Mouse (Mus musculus): ENCODE data around the gene Raly. TPM values are rescaled to one million over a fixed set of nuclear protein-coding genes. Genes with fewer than 3 reads are reported as not detected.
A peak's percentile ranks its signal among the peaks of the same experiment; 100 is the strongest.

Raly gene
- polyA plus RNA-seq, 1 experiment from 2014 or later: 39.4 TPM

GRCm38 (mm10) chr2:154863672-154864071 lies 72.8 kb downstream of the Raly start:
- Histone ChIP-seq H3K4me2 (ENCODE audit: low read depth, low read length) (no peak overlapping the region), H3K27me3 (ENCODE audit: control insufficient read depth, insufficient read depth, low read length) (no peaks in the 10 kb centered on the region), H3K4me3 (replicated peaks; ENCODE audit: low read length) (no peak overlapping the region), H3K36me3 (ENCODE audit: control insufficient read depth, insufficient read depth, low read length) (peaks cover 8% of the 10 kb centered on the region; the same call in 1 of the 2 replicates), H3K9ac (ENCODE audit: low read length) (no peak overlapping the region), H3K9me3 (replicated peaks; ENCODE audit: control insufficient read depth, low read length) (no peaks in the 10 kb centered on the region), H3K4me1 (ENCODE audit: control insufficient read depth, insufficient read depth, low read length) (no peaks in the 10 kb centered on the region), H3K27ac (ENCODE audit: low read length) (no peak overlapping the region)
- no peak for ATAC-seq (ENCODE audit: insufficient read depth, low FRiP score)
- WGBS: 90% methylated on average over 13 of the region's 13 CpGs

GRCm38 (mm10) chr2:154865696-154866095 lies 74.8 kb downstream of the Raly start:
- WGBS: 63% methylated on average over 3 of the region's 3 CpGs
- Histone ChIP-seq H3K9ac (ENCODE audit: low read length) (no peak overlapping the region), H3K4me1 (ENCODE audit: control insufficient read depth, insufficient read depth, low read length) (no peaks in the 10 kb centered on the region), H3K4me3 (replicated peaks; ENCODE audit: low read length) (no peak overlapping the region), H3K27me3 (ENCODE audit: control insufficient read depth, insufficient read depth, low read length) (no peaks in the 10 kb centered on the region), H3K27ac (ENCODE audit: low read length) (no peak overlapping the region), H3K4me2 (ENCODE audit: low read depth, low read length) (no peak overlapping the region), H3K9me3 (replicated peaks; ENCODE audit: control insufficient read depth, low read length) (no peaks in the 10 kb centered on the region), H3K36me3 (ENCODE audit: control insufficient read depth, insufficient read depth, low read length) (peaks cover 21% of the 10 kb centered on the region; the same call in 1 of the 2 replicates)
- ATAC-seq (ENCODE audit: insufficient read depth, low FRiP score): no peak

GRCm38 (mm10) chr2:154868106-154868505 lies 77.2 kb downstream of the Raly start:
- Histone ChIP-seq H3K4me3 (replicated peaks; ENCODE audit: low read length) (no peak overlapping the region), H3K9me3 (replicated peaks; ENCODE audit: control insufficient read depth, low read length) (no peaks in the 10 kb centered on the region), H3K4me2 (ENCODE audit: low read depth, low read length) (no peak overlapping the region), H3K9ac (ENCODE audit: low read length) (no peak overlapping the region), H3K36me3 (ENCODE audit: control insufficient read depth, insufficient read depth, low read length) (peaks cover 21% of the 10 kb centered on the region; the same call in 1 of the 2 replicates), H3K27me3 (ENCODE audit: control insufficient read depth, insufficient read depth, low read length) (no peaks in the 10 kb centered on the region), H3K27ac (ENCODE audit: low read length) (no peak overlapping the region), H3K4me1 (ENCODE audit: control insufficient read depth, insufficient read depth, low read length) (no peaks in the 10 kb centered on the region)
- ATAC-seq (ENCODE audit: insufficient read depth, low FRiP score): no peak
- WGBS: 79% methylated on average over 1 of the region's 1 CpGs

- no peak overlapping the region for H3K9ac ChIP-seq (ENCODE audit: low read length)
- no peak overlapping the region for H3K27ac ChIP-seq (ENCODE audit: low read length)
- H3K9me3 ChIP-seq (replicated peaks; ENCODE audit: control insufficient read depth, low read length): no peaks in the 10 kb centered on the region
- no peak overlapping the region for H3K4me2 ChIP-seq (ENCODE audit: low read depth, low read length)
- peaks cover 21% of the 10 kb centered on the region; the same call in 1 of the 2 replicates for H3K36me3 ChIP-seq (ENCODE audit: control insufficient read depth, insufficient read depth, low read length)
- no peak for ATAC-seq (ENCODE audit: insufficient read depth, low FRiP score)
- no peaks in the 10 kb centered on the region for H3K4me1 ChIP-seq (ENCODE audit: control insufficient read depth, insufficient read depth, low read length)
- no peak overlapping the region for H3K4me3 ChIP-seq (replicated peaks; ENCODE audit: low read length)
- H3K27me3 ChIP-seq (ENCODE audit: control insufficient read depth, insufficient read depth, low read length): no peaks in the 10 kb centered on the region
Measured at GRCm38 (mm10) chr2:154869954-154870641, 79.2 kb downstream of the Raly start.

GRCm38 (mm10) chr2:154876621-154877020 lies 85.7 kb downstream of the Raly start:
- no peak overlapping the region for H3K9ac ChIP-seq (ENCODE audit: low read length)

GRCm38 (mm10) chr2:154891585-154891984 lies 100.7 kb downstream of the Raly start:
- peak overlapping the region; percentile 88 for H3K4me2 ChIP-seq (ENCODE audit: low read depth, low read length)
- peaks cover 4% of the 10 kb centered on the region; the same call in 1 of the 2 replicates for H3K36me3 ChIP-seq (ENCODE audit: control insufficient read depth, insufficient read depth, low read length)
- H3K9me3 ChIP-seq (replicated peaks; ENCODE audit: control insufficient read depth, low read length): no peaks in the 10 kb centered on the region
- no peak overlapping the region for H3K27ac ChIP-seq (ENCODE audit: low read length)
- peaks cover 8% of the 10 kb centered on the region; the same call in 1 of the 2 replicates for H3K4me1 ChIP-seq (ENCODE audit: control insufficient read depth, insufficient read depth, low read length)
- H3K27me3 ChIP-seq (ENCODE audit: control insufficient read depth, insufficient read depth, low read length): no peaks in the 10 kb centered on the region
- WGBS: 6% methylated on average over 2 of the region's 2 CpGs
- ATAC-seq (ENCODE audit: insufficient read depth, low FRiP score): no peak
- peak overlapping the region; percentile 99 for H3K4me3 ChIP-seq (replicated peaks; ENCODE audit: low read length)
- H3K9ac ChIP-seq (ENCODE audit: low read length): peak overlapping the region; percentile 99

More at GRCm38 (mm10) chr2:154876621-154877020, 85.7 kb downstream of the Raly start:
- no peaks in the 10 kb centered on the region for H3K27me3 ChIP-seq (ENCODE audit: control insufficient read depth, insufficient read depth, low read length)
- 78% methylated on average over 2 of the region's 2 CpGs for WGBS
- no peak overlapping the region for H3K4me2 ChIP-seq (ENCODE audit: low read depth, low read length)
- no peaks in the 10 kb centered on the region for H3K9me3 ChIP-seq (replicated peaks; ENCODE audit: control insufficient read depth, low read length)
- no peaks in the 10 kb centered on the region for H3K4me1 ChIP-seq (ENCODE audit: control insufficient read depth, insufficient read depth, low read length)
- H3K36me3 ChIP-seq (ENCODE audit: control insufficient read depth, insufficient read depth, low read length): peaks cover 9% of the 10 kb centered on the region; the same call in 1 of the 2 replicates
- no peak for ATAC-seq (ENCODE audit: insufficient read depth, low FRiP score)
- H3K4me3 ChIP-seq (replicated peaks; ENCODE audit: low read length): no peak overlapping the region
- H3K27ac ChIP-seq (ENCODE audit: low read length): no peak overlapping the region

GRCm38 (mm10) chr2:154892201-154893044 lies 101.5 kb downstream of the Raly start, which contains the start of gene Eif2s2:
TSS of gene Eif2s2 (minus strand) at chr2:154892935.
- WGBS: under 1% methylated on average over 75 of the region's 75 CpGs
- peaks cover 8% of the 10 kb centered on the region; the same call in 1 of the 2 replicates for H3K4me1 ChIP-seq (ENCODE audit: control insufficient read depth, insufficient read depth, low read length)
- H3K9me3 ChIP-seq (replicated peaks; ENCODE audit: control insufficient read depth, low read length): no peaks in the 10 kb centered on the region
- H3K4me2 ChIP-seq (ENCODE audit: low read depth, low read length): peak within 1 kb of the TSS; percentile 88
- H3K36me3 ChIP-seq (ENCODE audit: control insufficient read depth, insufficient read depth, low read length): no peaks in the 10 kb centered on the region
- H3K27ac ChIP-seq (ENCODE audit: low read length): peak within 1 kb of the TSS; percentile 91
- peak within 1 kb of the TSS; percentile 99 for H3K4me3 ChIP-seq (replicated peaks; ENCODE audit: low read length)
- peak; percentile 99 for ATAC-seq (ENCODE audit: insufficient read depth, low FRiP score)
- peak within 1 kb of the TSS; percentile 99 for H3K9ac ChIP-seq (ENCODE audit: low read length)
- H3K27me3 ChIP-seq (ENCODE audit: control insufficient read depth, insufficient read depth, low read length): no peaks in the 10 kb centered on the region

GRCm38 (mm10) chr2:154893045-154893385 lies 102.1 kb downstream of the Raly start:
- Histone ChIP-seq H3K27ac (ENCODE audit: low read length) (peak overlapping the region; percentile 23; the same call in 1 of the 2 replicates), H3K36me3 (ENCODE audit: control insufficient read depth, insufficient read depth, low read length) (no peaks in the 10 kb centered on the region), H3K9ac (ENCODE audit: low read length) (peak overlapping the region; percentile 73), H3K4me3 (replicated peaks; ENCODE audit: low read length) (peak overlapping the region; percentile 99), H3K4me2 (ENCODE audit: low read depth, low read length) (peak overlapping the region; percentile 83), H3K27me3 (ENCODE audit: control insufficient read depth, insufficient read depth, low read length) (no peaks in the 10 kb centered on the region), H3K4me1 (ENCODE audit: control insufficient read depth, insufficient read depth, low read length) (peaks cover 8% of the 10 kb centered on the region; the same call in 1 of the 2 replicates), H3K9me3 (replicated peaks; ENCODE audit: control insufficient read depth, low read length) (no peaks in the 10 kb centered on the region)
- 6% methylated on average over 12 of the region's 12 CpGs for WGBS
- peak; percentile 16; the same call in 1 of the 2 replicates for ATAC-seq (ENCODE audit: insufficient read depth, low FRiP score)

- H3K27me3 ChIP-seq (ENCODE audit: control insufficient read depth, insufficient read depth, low read length): no peaks in the 10 kb centered on the region
- H3K27ac ChIP-seq (ENCODE audit: low read length): no peak overlapping the region
- peaks cover 8% of the 10 kb centered on the region; the same call in 1 of the 2 replicates for H3K4me1 ChIP-seq (ENCODE audit: control insufficient read depth, insufficient read depth, low read length)
- 66% methylated on average over 4 of the region's 4 CpGs for WGBS
- no peaks in the 10 kb centered on the region for H3K9me3 ChIP-seq (replicated peaks; ENCODE audit: control insufficient read depth, low read length)
- no peak overlapping the region for H3K9ac ChIP-seq (ENCODE audit: low read length)
- peak overlapping the region; percentile 83 for H3K4me2 ChIP-seq (ENCODE audit: low read depth, low read length)
- no peak overlapping the region for H3K4me3 ChIP-seq (replicated peaks; ENCODE audit: low read length)
- no peaks in the 10 kb centered on the region for H3K36me3 ChIP-seq (ENCODE audit: control insufficient read depth, insufficient read depth, low read length)
- ATAC-seq (ENCODE audit: insufficient read depth, low FRiP score): no peak
Measured at GRCm38 (mm10) chr2:154893548-154893947, 102.7 kb downstream of the Raly start.
